Mouse (Mus musculus): ENCODE measurements around the gene Arrdc3. TPM values are rescaled to one million over a fixed set of nuclear protein-coding genes. Genes with fewer than 3 reads are reported as not detected.

Arrdc3 gene
- total RNA-seq, 2 experiments from 2014 or later: 28.6 to 32.0 TPM

DNA sequence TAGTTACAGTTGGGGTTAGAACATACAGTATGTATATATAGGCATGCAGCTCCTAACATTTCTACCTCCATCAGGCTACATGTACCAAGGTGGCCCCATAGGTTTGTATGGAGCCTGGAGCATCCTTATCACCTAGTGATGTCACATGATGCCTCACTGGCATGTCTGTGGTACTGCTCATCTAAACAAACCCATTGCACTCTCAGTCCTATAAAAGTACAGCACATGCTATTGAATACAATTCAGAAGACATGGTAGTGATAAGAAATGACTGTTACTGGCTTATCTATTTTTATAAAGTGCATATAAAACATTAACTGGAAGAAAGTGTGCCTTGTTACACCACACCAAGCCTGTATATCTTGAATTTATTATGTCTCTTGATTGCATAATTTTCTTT is 30.2 kb downstream of the Arrdc3 start:
- no peak for DNase-seq (ENCODE audit: low spot score in 2 of 2)

DNA sequence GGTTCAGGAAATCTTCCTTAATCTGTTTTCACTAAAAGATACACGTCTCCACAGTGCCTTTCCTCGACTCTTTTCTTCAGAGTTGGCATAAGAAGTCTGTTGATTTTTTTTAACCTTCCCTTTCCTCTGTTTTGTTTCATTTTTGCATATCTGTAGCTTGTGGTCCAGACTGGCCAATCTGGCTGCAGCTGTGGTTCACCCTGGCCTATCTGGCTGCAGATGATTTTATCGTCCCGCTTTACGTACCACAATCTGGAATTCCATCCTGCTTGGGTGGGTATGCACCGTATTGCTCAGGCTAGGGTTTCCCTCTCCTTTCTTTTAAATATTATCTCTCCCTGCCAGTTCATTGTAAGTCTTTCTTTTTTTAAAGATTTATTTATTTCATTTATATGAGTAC is 37.8 kb downstream of the Arrdc3 start:
- no peak for DNase-seq (ENCODE audit: low spot score in 2 of 2)

DNA sequence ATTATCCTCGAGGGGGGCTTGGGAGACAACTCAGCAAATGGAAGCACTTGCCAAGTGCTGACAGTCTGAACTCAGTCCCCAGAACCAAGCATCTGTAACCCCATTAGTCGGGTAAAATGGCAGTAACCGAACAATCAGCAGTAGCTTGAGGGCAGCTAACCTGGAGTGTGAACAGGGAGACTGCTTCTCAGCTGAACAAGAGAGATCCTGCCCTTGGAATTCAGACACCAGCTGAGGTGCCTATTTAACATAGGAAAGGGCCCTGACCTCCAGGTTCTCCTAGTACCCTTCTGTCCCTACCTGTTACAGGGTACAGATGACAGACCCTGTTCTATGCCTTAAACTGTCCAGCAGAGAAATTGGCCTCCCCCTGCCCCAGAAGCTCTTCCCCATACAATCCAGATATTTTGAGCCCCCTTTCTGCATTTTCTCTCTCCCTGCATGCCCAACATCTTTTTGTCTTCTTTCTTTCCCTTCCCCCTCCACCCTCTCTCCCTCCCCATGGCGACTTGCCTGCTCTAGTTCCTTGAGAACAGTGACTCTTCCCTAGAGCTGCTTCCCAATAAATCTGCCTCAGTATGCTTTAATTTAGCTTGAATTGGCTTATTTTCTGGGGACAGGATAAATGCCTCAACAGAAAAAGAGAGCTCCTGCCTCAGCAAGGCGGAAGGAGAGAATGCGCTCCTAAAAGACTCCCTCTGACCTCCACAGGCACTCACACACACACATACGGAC is 38.6 kb downstream of the Arrdc3 start:
- DNase-seq (ENCODE audit: low spot score in 2 of 2): no peak

DNA sequence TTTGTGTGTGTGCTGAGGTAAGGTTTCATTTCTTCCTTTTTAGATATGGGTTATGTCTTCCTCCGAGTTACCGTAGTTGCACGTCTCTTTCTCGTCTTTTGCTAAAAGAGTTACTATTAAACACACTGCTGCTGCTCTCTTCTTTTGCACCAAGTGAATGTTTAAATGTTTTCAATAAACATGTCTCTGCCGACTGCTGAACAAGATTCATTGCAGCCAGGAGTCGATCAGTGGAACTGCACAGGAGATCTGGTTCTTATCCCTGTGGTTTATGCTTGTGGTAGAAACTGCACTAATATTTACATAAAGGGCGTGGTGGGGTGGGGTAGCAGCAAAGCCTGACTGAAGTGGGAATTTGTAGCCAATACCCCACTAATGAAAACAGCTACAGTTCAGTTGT is 45.0 kb downstream of the Arrdc3 start:
- no peak for DNase-seq (ENCODE audit: low spot score in 2 of 2)

DNA sequence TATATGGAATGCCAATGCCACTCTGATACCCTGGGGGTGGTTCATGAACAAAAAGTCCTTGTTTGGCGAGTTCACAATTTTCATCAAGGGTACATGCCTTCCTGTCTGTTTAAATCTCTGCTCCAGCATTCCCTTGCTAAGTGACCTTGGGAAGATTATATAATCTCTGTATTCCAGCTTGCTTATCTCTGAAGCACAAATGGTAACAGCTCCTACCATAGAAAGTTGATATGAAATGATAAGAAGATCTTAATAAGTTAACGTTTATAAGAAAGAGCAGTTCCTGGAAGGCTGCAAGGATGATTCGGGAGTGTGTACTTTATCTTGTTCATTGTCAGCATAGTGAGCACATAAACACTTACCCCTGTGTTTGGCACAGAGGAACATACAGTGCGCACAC is 46.8 kb downstream of the Arrdc3 start:
- no peak for DNase-seq (ENCODE audit: low spot score in 2 of 2)

DNA sequence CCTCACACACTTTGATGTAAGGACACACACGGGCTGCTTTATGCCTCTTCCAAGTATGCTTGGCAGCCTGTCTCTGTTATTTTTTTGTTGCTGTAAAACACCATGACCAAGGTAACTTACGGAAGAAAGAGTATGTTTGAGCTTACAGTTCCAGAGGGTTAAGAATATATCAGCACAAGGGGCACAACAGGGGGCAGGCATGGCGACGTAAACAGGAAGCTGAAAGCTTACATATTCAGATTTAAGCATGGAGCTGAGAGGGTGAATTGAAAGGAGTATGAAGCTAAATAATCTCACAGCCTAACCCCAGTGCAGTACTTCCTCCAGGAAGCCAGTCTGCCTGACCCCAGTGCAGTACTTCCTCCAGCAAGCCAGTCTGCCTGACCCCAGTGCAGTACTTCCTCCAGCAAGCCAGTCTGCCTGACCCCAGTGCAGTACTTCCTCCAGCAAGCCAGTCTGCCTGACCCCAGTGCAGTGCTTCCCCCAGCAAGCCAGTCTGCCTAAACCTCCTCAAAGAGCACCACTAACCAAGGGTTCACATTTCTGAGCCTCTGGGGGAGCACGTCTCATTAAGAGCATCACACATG is 49.7 kb downstream of the Arrdc3 start:
- DNase-seq (ENCODE audit: low spot score in 2 of 2): no peak

DNA sequence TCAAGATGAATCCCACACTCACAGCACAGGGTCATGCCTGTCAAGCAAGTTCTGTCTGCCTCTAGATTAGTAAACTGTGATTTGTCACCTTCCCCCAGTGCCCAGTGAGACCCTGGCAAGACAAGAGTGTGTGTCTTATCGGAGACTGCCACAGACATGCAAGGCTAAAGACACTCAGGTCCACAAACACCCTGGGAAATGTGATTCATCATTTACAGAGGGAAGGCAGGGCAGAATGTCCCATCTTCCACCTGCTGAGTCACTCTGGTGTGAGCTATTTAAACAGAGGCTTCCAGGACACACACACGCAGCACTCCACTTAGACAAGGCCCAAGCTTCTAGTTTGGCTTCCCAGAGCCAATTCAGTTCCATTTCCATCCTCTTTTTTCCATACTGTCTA is 53.2 kb downstream of the Arrdc3 start:
- DNase-seq (ENCODE audit: low spot score in 2 of 2): no peak

DNA sequence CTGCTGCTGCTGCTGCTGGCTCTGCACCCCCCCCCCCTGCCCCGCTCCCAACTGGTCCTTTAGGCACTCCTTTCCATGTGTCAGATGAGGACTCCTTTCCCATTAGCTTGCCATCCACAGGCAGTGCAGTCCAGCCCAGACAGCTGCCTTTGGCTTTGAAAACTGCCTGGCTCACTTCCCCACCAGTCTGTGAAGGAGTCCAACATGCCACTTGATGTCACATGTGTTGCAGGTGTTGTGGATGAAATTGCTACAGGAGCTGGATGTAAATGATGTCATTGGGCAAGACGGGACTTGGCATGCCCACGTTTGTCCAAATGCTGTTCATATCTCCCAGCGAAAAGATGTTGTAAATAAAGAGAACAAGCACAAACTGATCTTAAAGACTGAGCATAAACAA is 56.0 kb downstream of the Arrdc3 start:
- DNase-seq (ENCODE audit: low spot score in 2 of 2): peak in 1 of 2 experiments; percentile 8

DNA sequence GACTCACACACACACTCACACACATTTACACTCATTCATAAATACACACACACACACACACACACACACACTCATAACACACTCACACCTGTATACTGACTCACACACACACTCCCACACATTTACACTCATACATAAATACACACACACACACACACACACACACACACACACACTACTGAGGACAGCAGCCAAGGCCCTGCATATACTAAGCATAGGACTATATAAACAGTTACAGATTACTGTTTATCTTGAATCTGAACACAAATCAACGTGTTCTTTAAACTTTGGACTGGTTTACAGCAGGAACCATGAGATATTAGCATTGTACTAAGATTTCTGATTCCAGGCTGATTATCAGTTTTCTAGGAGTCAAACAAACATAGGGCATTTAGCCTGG is 56.7 kb downstream of the Arrdc3 start:
- no peak for DNase-seq (ENCODE audit: low spot score in 2 of 2)

DNA sequence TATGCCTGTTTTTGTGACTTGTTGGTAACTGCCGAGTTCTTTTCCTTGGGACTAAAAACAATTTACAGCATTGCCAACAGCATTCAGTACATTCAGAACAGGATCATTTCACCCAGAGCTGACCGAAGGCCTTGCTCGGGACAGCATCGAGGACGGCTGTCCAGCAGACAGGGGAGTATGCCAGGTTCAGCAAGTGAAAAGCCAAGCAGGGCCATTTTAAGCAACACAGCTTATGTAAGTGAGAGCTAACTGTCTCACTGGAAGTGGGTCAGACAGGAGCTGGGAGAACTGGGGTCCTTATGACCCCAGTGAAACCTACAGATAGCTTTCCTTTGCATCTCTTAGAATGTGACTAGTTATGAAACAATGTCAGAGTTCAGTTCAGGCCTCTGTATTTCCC is 57.2 kb downstream of the Arrdc3 start:
- DNase-seq (ENCODE audit: low spot score in 2 of 2): no peak

DNA sequence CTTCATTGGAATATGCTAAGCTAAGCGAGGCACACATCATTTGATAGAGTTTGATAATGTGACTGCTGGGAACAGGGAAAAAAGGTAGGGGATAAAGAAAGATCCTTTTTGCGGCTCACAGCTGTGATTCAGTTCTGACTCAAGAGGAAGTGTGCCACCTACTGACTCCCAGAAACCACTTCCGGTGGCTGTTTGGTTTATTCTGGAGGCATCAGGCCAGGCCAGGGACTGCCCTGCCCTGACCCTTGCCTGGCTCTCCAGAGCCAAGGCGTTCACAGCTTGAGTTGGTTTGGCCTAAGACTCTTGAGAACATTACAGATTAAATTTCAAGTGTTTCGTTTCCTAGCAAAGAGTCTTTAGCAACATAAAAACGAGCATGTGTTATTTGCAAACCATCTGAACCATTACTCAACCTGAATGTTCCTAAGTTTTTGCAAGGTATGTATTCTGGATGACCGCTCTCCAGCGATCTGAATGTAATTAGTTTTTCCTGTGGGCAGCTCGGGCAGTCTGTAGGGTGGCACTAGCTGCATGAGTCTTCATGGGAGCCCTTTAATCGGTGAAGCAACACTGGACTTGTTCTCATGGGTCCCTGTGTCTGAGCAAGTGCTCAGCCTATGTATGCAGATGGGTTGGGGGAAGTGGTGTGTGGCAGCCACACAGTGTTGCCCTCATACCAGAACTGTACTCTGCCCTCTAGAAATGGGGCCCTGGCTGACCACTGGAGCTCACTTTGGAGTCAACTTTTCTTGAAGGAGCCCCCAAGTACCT is 57.9 kb downstream of the Arrdc3 start:
- DNase-seq (ENCODE audit: low spot score in 2 of 2): peak in 1 of 2 experiments; percentile 18

DNA sequence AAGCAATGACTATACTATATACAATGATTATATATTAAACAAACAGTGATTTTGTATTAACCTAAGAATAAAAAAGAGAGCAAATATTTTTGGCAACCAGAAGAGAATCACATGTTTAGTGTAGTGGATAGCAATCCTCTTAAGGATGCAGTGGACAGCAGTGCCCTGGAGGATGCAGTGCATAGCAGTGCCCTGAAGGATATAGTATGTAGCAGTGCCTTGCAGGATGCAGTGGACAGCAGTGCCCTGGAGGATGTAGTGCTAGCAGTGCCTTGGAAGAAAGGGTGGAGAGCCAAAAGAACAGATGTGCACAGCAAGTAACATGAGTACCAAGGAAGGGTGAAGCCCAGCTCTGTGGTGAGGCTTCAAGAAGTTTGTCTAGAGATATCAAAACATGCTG is 61.3 kb downstream of the Arrdc3 start:
- no peak for DNase-seq (ENCODE audit: low spot score in 2 of 2)
